Mouse (Mus musculus): ENCODE results near the gene Fitm1. TPM values are rescaled to one million over a fixed set of nuclear protein-coding genes. Genes with fewer than 3 reads are reported as not detected.
A peak's percentile ranks its signal among the peaks of the same experiment; 100 is the strongest.

The Fitm1 gene
- polyA plus RNA-seq, 1 experiment from 2014 or later = 0.27 TPM

DNA sequence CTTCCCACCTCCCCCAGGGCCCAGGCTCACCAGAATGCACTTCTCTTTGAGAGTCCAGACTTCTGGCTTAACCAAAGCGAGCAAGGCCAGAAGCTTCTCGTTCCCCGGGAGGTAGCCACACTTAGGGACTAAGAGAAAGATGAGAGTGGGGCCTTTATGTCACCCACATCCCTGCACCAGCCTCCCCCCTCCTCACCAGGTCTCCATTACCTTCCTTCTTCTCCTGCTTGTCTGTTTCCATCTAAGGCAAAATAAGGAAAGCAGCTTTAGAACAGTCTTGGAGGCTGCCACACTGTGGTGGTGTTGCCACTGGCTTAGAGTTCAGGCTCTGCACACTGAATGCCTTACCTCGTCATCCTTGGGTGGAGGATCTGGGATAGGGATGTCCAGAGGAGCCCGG, 13.9 kb downstream of the Fitm1 start:
- H3K4me1 ChIP-seq (replicated peaks; ENCODE audit: control insufficient read depth, insufficient read depth, low read length) = peaks cover 23% of the 10 kb centered on the region
- ATAC-seq (ENCODE audit: low FRiP score) = no peak
- no peak overlapping the region for H3K9ac ChIP-seq
- no peak for DNase-seq (ENCODE audit: low spot score)
- no peak overlapping the region for H3K4me2 ChIP-seq (replicated peaks)
- no peaks in the 10 kb centered on the region for H3K27me3 ChIP-seq (ENCODE audit: control insufficient read depth, insufficient read depth, low read length)
- H3K27ac ChIP-seq = no peak overlapping the region
- H3K36me3 ChIP-seq (replicated peaks; ENCODE audit: control insufficient read depth, insufficient read depth) = peaks cover 23% of the 10 kb centered on the region
- 89% methylated on average over 5 of the region's 5 CpGs for WGBS
- no peaks in the 10 kb centered on the region for H3K9me3 ChIP-seq (ENCODE audit: control insufficient read depth, low read length)
- no peak overlapping the region for H3K4me3 ChIP-seq (replicated peaks; ENCODE audit: low read length)

GRCm38 (mm10) chr14:55589771-55590448, 14.5 kb downstream of the Fitm1 start:
- Histone ChIP-seq H3K27ac (peak overlapping the region; percentile 95), H3K27me3 (ENCODE audit: control insufficient read depth, insufficient read depth, low read length) (no peaks in the 10 kb centered on the region), H3K4me2 (replicated peaks) (peak overlapping the region; percentile 86), H3K36me3 (replicated peaks; ENCODE audit: control insufficient read depth, insufficient read depth) (peaks cover 29% of the 10 kb centered on the region), H3K4me1 (replicated peaks; ENCODE audit: control insufficient read depth, insufficient read depth, low read length) (peaks cover 22% of the 10 kb centered on the region), H3K9me3 (ENCODE audit: control insufficient read depth, low read length) (no peaks in the 10 kb centered on the region), H3K9ac (peak overlapping the region; percentile 80), H3K4me3 (replicated peaks; ENCODE audit: low read length) (peak overlapping the region; percentile 74)
- no peak for DNase-seq (ENCODE audit: low spot score)
- 89% methylated on average over 11 of the region's 11 CpGs for WGBS
- no peak for ATAC-seq (ENCODE audit: low FRiP score)

DNA sequence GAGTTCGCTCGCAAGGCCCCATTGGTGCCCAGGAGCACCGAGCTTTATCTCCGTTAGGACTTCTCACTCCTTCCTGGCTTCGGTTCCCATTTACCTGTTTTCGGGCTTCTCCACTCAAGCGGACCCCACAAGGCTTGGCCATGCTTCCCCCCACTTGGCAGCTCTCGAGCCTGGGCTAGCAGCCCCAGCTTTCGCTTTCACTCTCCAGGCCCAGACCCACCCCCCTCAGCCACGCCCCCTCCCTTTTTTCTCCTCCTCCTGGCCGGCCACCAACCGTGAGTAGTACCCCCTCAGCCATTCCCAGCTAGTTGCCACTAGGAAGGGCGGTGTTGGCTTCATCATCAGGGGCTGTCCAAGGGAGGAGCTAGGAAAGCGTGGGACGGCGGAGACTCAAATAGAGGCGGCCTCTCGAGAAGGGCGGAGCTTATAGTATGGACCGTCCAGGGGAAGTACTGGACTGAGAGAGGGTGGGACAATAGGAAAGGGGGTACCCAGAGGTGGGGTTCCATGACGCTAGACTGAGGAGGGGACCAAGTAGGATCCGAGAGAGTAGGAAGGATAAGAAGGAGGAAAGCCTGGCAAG, 15.4 kb downstream of the Fitm1 start, which contains the start of gene Psme2:
Gene Psme2, minus strand, starts transcription at position 366 of the 583 bp plus-strand sequence.
- peak within 1 kb of the TSS; percentile 86 for H3K4me2 ChIP-seq (replicated peaks)
- H3K27ac ChIP-seq = peak within 1 kb of the TSS; percentile 95
- no peaks in the 10 kb centered on the region for H3K9me3 ChIP-seq (ENCODE audit: control insufficient read depth, low read length)
- DNase-seq (ENCODE audit: low spot score) (peak; percentile 88), ATAC-seq (ENCODE audit: low FRiP score) (peak; percentile 95)
- WGBS = under 1% methylated on average over 22 of the region's 22 CpGs
- H3K4me3 ChIP-seq (replicated peaks; ENCODE audit: low read length) = peak within 1 kb of the TSS; percentile 74
- peaks cover 20% of the 10 kb centered on the region for H3K4me1 ChIP-seq (replicated peaks; ENCODE audit: control insufficient read depth, insufficient read depth, low read length)
- peaks cover 39% of the 10 kb centered on the region for H3K36me3 ChIP-seq (replicated peaks; ENCODE audit: control insufficient read depth, insufficient read depth)
- H3K9ac ChIP-seq = peak within 1 kb of the TSS; percentile 80
- no peaks in the 10 kb centered on the region for H3K27me3 ChIP-seq (ENCODE audit: control insufficient read depth, insufficient read depth, low read length)

- ATAC-seq (ENCODE audit: low FRiP score) = peak; percentile 88
- H3K4me2 ChIP-seq (replicated peaks) = peak within 1 kb of the TSS; percentile 86
- peak within 1 kb of the TSS; percentile 95 for H3K27ac ChIP-seq
- peak; percentile 82 for DNase-seq (ENCODE audit: low spot score)
- under 1% methylated on average over 32 of the region's 33 CpGs for WGBS
- H3K9ac ChIP-seq = peak within 1 kb of the TSS; percentile 80
- peak within 1 kb of the TSS; percentile 74 for H3K4me3 ChIP-seq (replicated peaks; ENCODE audit: low read length)
- no peaks in the 10 kb centered on the region for H3K9me3 ChIP-seq (ENCODE audit: control insufficient read depth, low read length)
- peaks cover 20% of the 10 kb centered on the region for H3K4me1 ChIP-seq (replicated peaks; ENCODE audit: control insufficient read depth, insufficient read depth, low read length)
- H3K36me3 ChIP-seq (replicated peaks; ENCODE audit: control insufficient read depth, insufficient read depth) = peaks cover 44% of the 10 kb centered on the region
- no peaks in the 10 kb centered on the region for H3K27me3 ChIP-seq (ENCODE audit: control insufficient read depth, insufficient read depth, low read length)
These were observed 16.0 kb downstream of the Fitm1 start, which contains the start of gene Rnf31 for GRCm38 (mm10) chr14:55591331-55591891. Gene Rnf31, plus strand, starts transcription at chr14:55591708.

DNA sequence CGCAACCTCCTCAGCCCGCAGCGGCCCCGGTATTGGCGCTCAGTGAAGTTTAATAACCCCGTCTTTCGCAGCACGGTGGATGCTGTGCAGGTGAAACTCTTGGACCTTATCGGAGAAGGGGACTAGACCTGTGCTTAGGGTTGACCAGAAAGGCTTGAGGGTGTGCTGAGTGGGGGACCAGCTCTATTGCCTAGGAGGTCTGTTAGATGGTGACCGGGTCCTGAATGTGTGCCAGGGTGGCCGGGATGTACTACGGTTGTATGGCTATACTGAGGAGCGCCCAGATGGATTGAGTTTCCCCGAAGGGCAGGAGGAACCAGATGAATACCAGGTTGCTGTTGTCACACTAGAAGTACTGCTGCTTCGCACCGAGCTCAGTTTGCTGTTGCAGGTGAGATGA, 16.8 kb downstream of the Fitm1 start:
- Histone ChIP-seq H3K36me3 (replicated peaks; ENCODE audit: control insufficient read depth, insufficient read depth) (peaks cover 46% of the 10 kb centered on the region), H3K4me2 (replicated peaks) (peak overlapping the region; percentile 86), H3K9ac (peak overlapping the region; percentile 80), H3K4me3 (replicated peaks; ENCODE audit: low read length) (peak overlapping the region; percentile 74), H3K27me3 (ENCODE audit: control insufficient read depth, insufficient read depth, low read length) (no peaks in the 10 kb centered on the region), H3K4me1 (replicated peaks; ENCODE audit: control insufficient read depth, insufficient read depth, low read length) (peaks cover 20% of the 10 kb centered on the region), H3K9me3 (ENCODE audit: control insufficient read depth, low read length) (no peaks in the 10 kb centered on the region), H3K27ac (no peak overlapping the region)
- DNase-seq (ENCODE audit: low spot score) (no peak), ATAC-seq (ENCODE audit: low FRiP score) (no peak)
- WGBS = 11% methylated on average over 16 of the region's 16 CpGs

- Histone ChIP-seq H3K4me2 (replicated peaks) (no peak overlapping the region), H3K9me3 (ENCODE audit: control insufficient read depth, low read length) (no peaks in the 10 kb centered on the region), H3K27me3 (ENCODE audit: control insufficient read depth, insufficient read depth, low read length) (no peaks in the 10 kb centered on the region), H3K36me3 (replicated peaks; ENCODE audit: control insufficient read depth, insufficient read depth) (peaks cover 72% of the 10 kb centered on the region), H3K4me1 (replicated peaks; ENCODE audit: control insufficient read depth, insufficient read depth, low read length) (peaks cover 14% of the 10 kb centered on the region), H3K9ac (no peak overlapping the region), H3K27ac (no peak overlapping the region), H3K4me3 (replicated peaks; ENCODE audit: low read length) (no peak overlapping the region)
- DNase-seq (ENCODE audit: low spot score) (no peak), ATAC-seq (ENCODE audit: low FRiP score) (no peak)
- 72% methylated on average over 13 of the region's 13 CpGs for WGBS
These were observed 20.7 kb downstream of the Fitm1 start for GRCm38 (mm10) chr14:55596036-55596690.

GRCm38 (mm10) chr14:55598521-55599390, 23.3 kb downstream of the Fitm1 start:
- no peaks in the 10 kb centered on the region for H3K27me3 ChIP-seq (ENCODE audit: control insufficient read depth, insufficient read depth, low read length)
- no peak overlapping the region for H3K9ac ChIP-seq
- WGBS = 95% methylated on average over 21 of the region's 21 CpGs
- no peak overlapping the region for H3K27ac ChIP-seq
- peaks cover 95% of the 10 kb centered on the region for H3K36me3 ChIP-seq (replicated peaks; ENCODE audit: control insufficient read depth, insufficient read depth)
- H3K9me3 ChIP-seq (ENCODE audit: control insufficient read depth, low read length) = no peaks in the 10 kb centered on the region
- H3K4me2 ChIP-seq (replicated peaks) = no peak overlapping the region
- DNase-seq (ENCODE audit: low spot score) (no peak), ATAC-seq (ENCODE audit: low FRiP score) (no peak)
- no peak overlapping the region for H3K4me3 ChIP-seq (replicated peaks; ENCODE audit: low read length)
- H3K4me1 ChIP-seq (replicated peaks; ENCODE audit: control insufficient read depth, insufficient read depth, low read length) = no peaks in the 10 kb centered on the region

DNA sequence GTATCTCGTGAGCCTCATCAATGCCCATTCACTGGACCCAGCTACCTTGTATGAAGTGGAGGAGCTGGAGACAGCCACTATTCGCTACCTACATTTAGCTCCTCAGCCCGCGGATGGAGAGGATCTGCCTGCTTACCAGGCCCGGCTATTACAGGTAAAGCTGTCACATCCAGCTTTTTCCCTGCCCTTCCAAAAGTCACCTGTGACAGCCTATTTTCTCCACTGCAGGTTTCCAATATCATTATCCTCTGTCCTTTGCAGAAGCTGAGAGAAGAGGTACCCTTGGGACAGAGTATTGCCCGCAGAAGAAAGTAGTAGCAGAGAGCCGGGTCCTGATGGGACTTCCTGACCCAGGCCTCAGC, 27.8 kb downstream of the Fitm1 start, which contains the start of gene Irf9:
Gene Irf9, plus strand, starts transcription at position 301 of the 362 bp plus-strand sequence.
- H3K4me1 ChIP-seq (replicated peaks; ENCODE audit: control insufficient read depth, insufficient read depth, low read length) = no peaks in the 10 kb centered on the region
- 86% methylated on average over 7 of the region's 7 CpGs for WGBS
- no peak for DNase-seq (ENCODE audit: low spot score)
- 0 out of 2 replicates have a peak within 1 kb of the TSS, but pooled peaks have one; percentile 15 for H3K27ac ChIP-seq
- no peak for ATAC-seq (ENCODE audit: low FRiP score)
- H3K4me3 ChIP-seq (replicated peaks; ENCODE audit: low read length) = no peak within 1 kb of the TSS; the same call in 1 of the 2 replicates
- no peak within 1 kb of the TSS for H3K9ac ChIP-seq
- peaks cover 82% of the 10 kb centered on the region for H3K36me3 ChIP-seq (replicated peaks; ENCODE audit: control insufficient read depth, insufficient read depth)
- no peaks in the 10 kb centered on the region for H3K27me3 ChIP-seq (ENCODE audit: control insufficient read depth, insufficient read depth, low read length)
- H3K4me2 ChIP-seq (replicated peaks) = peak within 1 kb of the TSS; percentile 33
- no peaks in the 10 kb centered on the region for H3K9me3 ChIP-seq (ENCODE audit: control insufficient read depth, low read length)
